ENCODE assay signal across 8 mouse cellular contexts in the genomic region with DNA sequence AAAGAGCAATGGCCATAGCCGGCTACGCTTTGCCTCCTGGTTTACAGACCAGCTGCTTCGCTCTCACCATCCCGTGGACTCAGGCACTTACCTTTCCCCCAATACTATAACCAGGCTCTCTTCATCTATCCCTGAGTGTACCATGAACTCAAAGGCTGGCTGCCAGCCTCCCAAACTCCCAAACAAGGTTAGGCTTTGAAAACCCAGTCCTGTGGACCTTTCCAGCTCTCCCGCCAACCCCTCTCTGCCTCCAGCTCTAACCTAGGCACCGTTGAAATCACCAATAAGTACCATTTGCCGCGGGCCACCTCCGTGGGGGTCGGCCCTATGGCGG. TPM values are rescaled to one million over a fixed set of nuclear protein-coding genes. Genes with fewer than 3 reads are reported as not detected.
DNase-seq lines count a peak whose midpoint lies in the region; ATAC-seq lines count a peak whose summit lies in the region.

No protein-coding gene starts in this region.

- H3K4me3 ChIP-seq in forebrain, embryonic 15.5 days = peak overlapping the region; percentile 77
- peak overlapping the region; percentile 99 for H3K4me3 ChIP-seq in liver, embryonic 11.5 days (ENCODE audit: low read depth, low read length)

- H3K9me3 ChIP-seq in forebrain, embryonic 15.5 days = no peaks in the 10 kb centered on the region
- H3K9me3 ChIP-seq in liver, embryonic 11.5 days (ENCODE audit: control insufficient read depth, low read length) = no peaks in the 10 kb centered on the region; the same call in 1 of the 2 replicates

- peaks cover 18% of the 10 kb centered on the region for H3K36me3 ChIP-seq in forebrain, embryonic 15.5 days
- H3K36me3 ChIP-seq in liver, embryonic 11.5 days (ENCODE audit: control insufficient read depth, insufficient read depth, low read length) = peaks cover 23% of the 10 kb centered on the region

- H3K27ac ChIP-seq in forebrain, embryonic 15.5 days (replicated peaks) = peak overlapping the region; percentile 96; the same call in 1 of the 2 replicates
- peak overlapping the region; percentile 90 for H3K27ac ChIP-seq in liver, embryonic 11.5 days (ENCODE audit: low read depth, low read length)

- peak overlapping the region; percentile 95 for H3K4me2 ChIP-seq in forebrain, embryonic 15.5 days (replicated peaks)
- H3K4me2 ChIP-seq in liver, embryonic 11.5 days = peak overlapping the region; percentile 98

- ATAC-seq in forebrain, embryonic 15.5 days (replicated peaks) = no peak
- no peak for ATAC-seq in liver, embryonic 11.5 days (replicated peaks; ENCODE audit: low FRiP score)
- ATAC-seq in CD4-positive, CD25-positive, alpha-beta regulatory T cell, adult 4 months = no peak

- peaks cover 55% of the 10 kb centered on the region for H3K4me1 ChIP-seq in forebrain, embryonic 15.5 days
- peaks cover 42% of the 10 kb centered on the region for H3K4me1 ChIP-seq in liver, embryonic 11.5 days (replicated peaks; ENCODE audit: control insufficient read depth, insufficient read depth, low read length)

- H3K9ac ChIP-seq in forebrain, embryonic 15.5 days (replicated peaks) = peak overlapping the region; percentile 91
- peak overlapping the region; percentile 94 for H3K9ac ChIP-seq in liver, embryonic 11.5 days (ENCODE audit: low read depth, low read length)

- peak; percentile 75 for DNase-seq in cerebellum, adult 9-11 months
- DNase-seq in cerebellum, adult 11 months = no peak
- DNase-seq in 416B (ENCODE audit: low read depth) = peak; percentile 23
- no peak for DNase-seq in liver, embryonic 11.5 days (ENCODE audit: low spot score)
- no peak for DNase-seq in urinary bladder, adult 18-20 months (ENCODE audit: low spot score in 2 of 2)
- DNase-seq in gastrocnemius, adult 18-20 months (ENCODE audit: low spot score) = no peak

- no peaks in the 10 kb centered on the region for H3K27me3 ChIP-seq in forebrain, embryonic 15.5 days
- no peaks in the 10 kb centered on the region for H3K27me3 ChIP-seq in liver, embryonic 11.5 days (replicated peaks; ENCODE audit: control insufficient read depth, insufficient read depth, low read length)

- WGBS in forebrain, embryonic 15.5 days = 1% methylated on average over 11 of the region's 11 CpGs
- WGBS in liver, embryonic 11.5 days = under 1% methylated on average over 11 of the region's 11 CpGs

RNA-seq across cellular contexts. Expression of gene Ppp1r37, which starts 1.5 kb away (rescaled TPM):
- 37.8 and 40.5 TPM in 2 replicates for polyA plus RNA-seq in forebrain, embryonic 15.5 days (2015; fragmentation: Nextera tagmentation; extraction: Ambion mirVana)
- 2.9 and 3.1 TPM in 2 replicates for polyA plus RNA-seq in liver, embryonic 11.5 days (2014; fragmentation: Nextera tagmentation; extraction: Ambion mirVana)
- total RNA-seq in gastrocnemius, adult 18-20 months (2021) = 10 to 100 TPM; 43.4 to 47.5 TPM
- polyA plus RNA-seq in CD4-positive, CD25-positive, alpha-beta regulatory T cell, adult 4 months (2017; shearing (Covaris generic)) = 1 to 10 TPM; 1.9 to 2.8 TPM

RNA-seq across cellular contexts. Expression of gene Zfp296, which starts 15.7 kb away (rescaled TPM):
- 0.19 and 0.57 TPM in 2 replicates for polyA plus RNA-seq in forebrain, embryonic 15.5 days (2015; fragmentation: Nextera tagmentation; extraction: Ambion mirVana)
- polyA plus RNA-seq in liver, embryonic 11.5 days (2014; fragmentation: Nextera tagmentation; extraction: Ambion mirVana) = 2.3 and 2.4 TPM in 2 replicates
- total RNA-seq in gastrocnemius, adult 18-20 months (2021) = under 1 TPM; 0.43 to 0.71 TPM
- polyA plus RNA-seq in CD4-positive, CD25-positive, alpha-beta regulatory T cell, adult 4 months (2017; shearing (Covaris generic)) = 1 to 10 TPM; 1.7 to 1.9 TPM

RNA-seq across cellular contexts. Expression of gene Gemin7, which starts 16.0 kb away (rescaled TPM):
- polyA plus RNA-seq in forebrain, embryonic 15.5 days (2015; fragmentation: Nextera tagmentation; extraction: Ambion mirVana) = 124 and 127 TPM in 2 replicates
- polyA plus RNA-seq in liver, embryonic 11.5 days (2014; fragmentation: Nextera tagmentation; extraction: Ambion mirVana) = 133 and 142 TPM in 2 replicates
- 10 to 100 TPM; 72.9 to 81.2 TPM for total RNA-seq in gastrocnemius, adult 18-20 months (2021)
- polyA plus RNA-seq in CD4-positive, CD25-positive, alpha-beta regulatory T cell, adult 4 months (2017; shearing (Covaris generic)) = 100 to 1,000 TPM in 1 of 2 experiments, 10 to 100 TPM in 1; 91.0 to 100 TPM

RNA-seq across cellular contexts. Expression of gene Clasrp, which starts 42.9 kb away (rescaled TPM):
- polyA plus RNA-seq in forebrain, embryonic 15.5 days (2015; fragmentation: Nextera tagmentation; extraction: Ambion mirVana) = 61.3 and 64.9 TPM in 2 replicates
- polyA plus RNA-seq in liver, embryonic 11.5 days (2014; fragmentation: Nextera tagmentation; extraction: Ambion mirVana) = 33.4 and 45.5 TPM in 2 replicates
- 10 to 100 TPM in 1 of 2 experiments, 1 to 10 TPM in 1; 8.7 to 10.4 TPM for total RNA-seq in gastrocnemius, adult 18-20 months (2021)
- 1 to 10 TPM; 9.0 to 9.4 TPM for polyA plus RNA-seq in CD4-positive, CD25-positive, alpha-beta regulatory T cell, adult 4 months (2017; shearing (Covaris generic))

RNA-seq across cellular contexts. Expression of gene Nkpd1, which starts 43.8 kb away (rescaled TPM):
- polyA plus RNA-seq in forebrain, embryonic 15.5 days (2015; fragmentation: Nextera tagmentation; extraction: Ambion mirVana) = 0.66 and 0.75 TPM in 2 replicates
- polyA plus RNA-seq in liver, embryonic 11.5 days (2014; fragmentation: Nextera tagmentation; extraction: Ambion mirVana) = not detected in 2 replicates
- not detected for total RNA-seq in gastrocnemius, adult 18-20 months (2021)
- not detected for polyA plus RNA-seq in CD4-positive, CD25-positive, alpha-beta regulatory T cell, adult 4 months (2017; shearing (Covaris generic))

Comparison
In these comparisons a context has a peak if more than half of its experiments do, and no peak if none do; other contexts are left out.
1. DNase-seq: peak in cerebellum, adult 9-11 months (single experiment) and 416B (single experiment); none in cerebellum, adult 11 months (single experiment), liver, embryonic 11.5 days (single experiment), urinary bladder, adult 18-20 months (0 of 2) and gastrocnemius, adult 18-20 months (single experiment).